Mouse (Mus musculus) lung, postnatal 25 days (tissue): ENCODE measurements at regions not wholly inside any gene's neighbourhood (a gene's known extent, or its start where the extent isn't known, plus 50 kb on each side); places are given as distances from the start of the nearest gene placed in this dataset.

Source experiments
- DNase-seq: peaks from one replicate; pipeline ENCODE4 v3.0.0; 2022; ENCODE audit warnings: low spot score

DNA sequence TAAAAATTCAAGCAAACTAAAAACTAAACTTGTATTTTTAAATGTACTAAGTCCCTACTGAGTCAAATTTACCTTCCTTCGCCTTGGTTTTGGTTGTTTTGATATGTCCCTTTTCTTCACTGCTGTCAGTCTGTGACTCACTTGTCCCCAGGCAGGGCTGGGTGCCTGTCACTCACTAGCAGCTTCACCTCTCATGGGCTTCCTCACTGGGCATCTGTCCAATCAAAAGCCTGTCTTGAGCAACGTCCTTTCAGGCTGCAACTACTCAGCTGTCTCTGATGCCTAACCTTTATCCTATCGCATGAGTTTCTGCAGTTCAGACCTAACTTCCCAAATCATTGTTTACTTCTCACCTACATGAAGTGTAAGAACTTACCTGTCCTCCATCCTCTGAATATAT is 61.2 kb upstream of the Ptchd3 start:
- no peak for DNase-seq

DNA sequence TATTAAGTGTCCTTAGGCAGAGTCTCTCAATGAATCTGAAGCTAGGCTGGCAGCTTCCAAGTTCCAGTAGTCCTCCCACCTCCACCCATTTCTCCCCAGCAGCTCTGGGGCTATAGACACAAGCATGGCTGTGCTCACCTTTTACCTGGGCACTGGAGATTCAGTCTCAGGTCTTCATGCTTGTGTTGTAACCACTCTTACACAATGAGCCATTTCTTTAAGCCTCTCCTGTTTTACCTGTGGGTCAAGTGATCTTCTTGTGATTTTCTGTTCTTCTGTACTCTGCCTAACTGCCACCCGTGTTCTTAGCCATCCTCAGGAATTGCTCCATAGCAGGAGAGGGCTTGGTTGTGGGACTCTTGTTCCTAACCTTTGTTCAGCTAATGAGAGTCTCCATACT is 60.0 kb upstream of the Ptchd3 start:
- peak; percentile 20 for DNase-seq

GRCm38 (mm10) chr11:121776947-121777346 is 53.1 kb upstream of the Ptchd3 start:
- DNase-seq = no peak

GRCm38 (mm10) chr11:121777553-121777952 is 52.5 kb upstream of the Ptchd3 start:
- DNase-seq = no peak
